Mouse (Mus musculus) urinary bladder, adult 18-20 months (tissue): ENCODE measurements around the gene Apc2.

Experiments used
- DNase-seq, 2 experiments: peaks; one replicate each; pipeline ENCODE4 v3.0.0; 2022; ENCODE audit warnings: low spot score in 2 of 2, mixed read lengths in 2 of 2

Apc2 gene

DNA sequence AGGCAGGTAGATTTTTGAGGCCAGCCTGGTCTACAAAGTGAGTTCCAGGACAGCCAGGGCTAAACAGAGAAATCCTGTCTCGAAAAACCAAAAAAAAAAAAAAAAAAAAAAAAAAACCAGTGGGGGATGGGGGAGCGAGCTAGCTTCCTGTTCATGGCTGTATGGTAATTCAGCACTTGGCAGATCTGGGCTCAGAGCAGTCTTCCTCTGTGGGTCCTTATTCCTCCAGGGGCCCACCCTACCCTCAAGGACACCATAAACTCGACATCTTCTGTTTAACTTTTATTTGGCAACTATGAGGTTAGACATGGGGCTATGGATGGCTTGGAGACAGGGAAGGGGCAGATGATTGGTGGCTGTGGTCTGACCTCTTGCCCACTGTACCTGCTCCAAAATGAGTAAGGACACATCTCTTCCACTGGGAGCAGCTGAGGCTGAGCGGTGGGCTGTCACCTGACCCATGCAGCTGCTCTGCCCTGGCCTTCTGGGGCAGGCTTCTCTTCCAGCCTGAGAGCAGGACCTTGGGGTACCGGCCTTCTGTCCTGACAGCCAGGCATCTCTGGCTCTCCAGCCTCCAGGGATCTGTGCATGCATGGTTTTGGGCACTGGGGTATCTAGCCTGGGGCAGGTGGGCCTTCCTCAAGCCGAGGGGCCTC is 25.4 kb downstream of the Apc2 start:
- DNase-seq, result no peak

DNA sequence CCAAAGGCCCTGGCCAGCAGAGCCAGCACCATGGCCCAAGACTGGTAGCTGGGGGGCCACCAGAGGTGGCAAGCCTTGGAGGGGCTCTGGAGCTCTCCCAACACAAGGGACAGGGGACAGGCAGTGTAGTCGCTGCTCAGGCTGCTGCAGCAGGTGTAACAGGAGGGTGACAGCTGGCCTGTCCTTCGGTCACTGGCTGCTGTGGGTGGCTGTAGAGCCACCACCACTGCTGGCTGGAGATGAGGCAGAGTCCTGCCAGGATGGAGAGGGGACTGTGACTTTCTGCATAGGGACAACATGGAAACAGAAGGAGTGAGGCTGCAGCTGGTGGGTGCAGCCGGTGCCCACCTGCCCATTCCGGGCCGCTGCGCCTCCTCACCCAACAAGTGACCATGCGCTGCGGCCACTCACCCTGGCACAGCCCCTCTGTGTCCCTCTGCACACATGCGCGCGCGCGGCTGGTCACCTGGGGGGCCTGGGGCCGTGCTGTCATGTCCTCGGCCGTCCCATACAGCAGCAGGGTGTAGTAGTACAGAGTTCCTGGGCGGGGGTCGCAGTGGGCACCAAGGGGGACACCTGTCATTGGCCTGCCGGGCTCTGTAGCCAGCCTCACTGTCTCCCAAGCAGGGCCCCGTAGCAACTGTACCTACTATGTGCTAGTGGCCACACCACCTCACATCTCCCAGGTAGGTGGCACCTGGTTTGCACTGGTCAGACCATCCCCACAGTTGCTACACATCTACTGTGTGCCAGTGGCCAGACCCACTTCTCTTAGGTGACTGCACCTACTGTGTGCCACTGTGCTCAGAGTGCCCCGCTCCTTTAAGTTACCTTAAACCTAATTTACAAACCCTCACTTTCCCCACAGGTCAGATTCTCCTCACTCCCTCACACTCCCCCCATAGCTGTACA is 26.1 kb downstream of the Apc2 start:
- DNase-seq, result no peak

DNA sequence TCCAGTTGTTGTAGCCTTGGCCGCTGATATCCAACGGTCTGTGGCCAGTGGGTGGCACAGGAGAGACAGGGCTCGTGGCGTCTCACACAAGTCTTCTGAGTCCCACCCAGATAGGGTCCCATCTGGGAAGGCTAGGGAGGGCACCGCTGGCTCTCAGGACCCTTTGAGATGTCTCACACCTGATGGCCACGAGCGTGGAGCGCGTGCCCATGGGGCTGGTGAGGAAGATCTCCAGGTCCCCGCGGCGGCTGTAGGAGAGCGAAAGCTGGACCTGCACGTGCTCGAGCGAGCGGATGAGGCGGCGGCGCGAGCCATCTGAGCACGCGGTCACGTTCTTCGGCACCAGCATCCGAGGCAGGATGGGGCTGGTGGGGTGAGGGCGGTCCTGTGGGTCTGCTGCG is 27.0 kb downstream of the Apc2 start:
- no peak for DNase-seq

DNA sequence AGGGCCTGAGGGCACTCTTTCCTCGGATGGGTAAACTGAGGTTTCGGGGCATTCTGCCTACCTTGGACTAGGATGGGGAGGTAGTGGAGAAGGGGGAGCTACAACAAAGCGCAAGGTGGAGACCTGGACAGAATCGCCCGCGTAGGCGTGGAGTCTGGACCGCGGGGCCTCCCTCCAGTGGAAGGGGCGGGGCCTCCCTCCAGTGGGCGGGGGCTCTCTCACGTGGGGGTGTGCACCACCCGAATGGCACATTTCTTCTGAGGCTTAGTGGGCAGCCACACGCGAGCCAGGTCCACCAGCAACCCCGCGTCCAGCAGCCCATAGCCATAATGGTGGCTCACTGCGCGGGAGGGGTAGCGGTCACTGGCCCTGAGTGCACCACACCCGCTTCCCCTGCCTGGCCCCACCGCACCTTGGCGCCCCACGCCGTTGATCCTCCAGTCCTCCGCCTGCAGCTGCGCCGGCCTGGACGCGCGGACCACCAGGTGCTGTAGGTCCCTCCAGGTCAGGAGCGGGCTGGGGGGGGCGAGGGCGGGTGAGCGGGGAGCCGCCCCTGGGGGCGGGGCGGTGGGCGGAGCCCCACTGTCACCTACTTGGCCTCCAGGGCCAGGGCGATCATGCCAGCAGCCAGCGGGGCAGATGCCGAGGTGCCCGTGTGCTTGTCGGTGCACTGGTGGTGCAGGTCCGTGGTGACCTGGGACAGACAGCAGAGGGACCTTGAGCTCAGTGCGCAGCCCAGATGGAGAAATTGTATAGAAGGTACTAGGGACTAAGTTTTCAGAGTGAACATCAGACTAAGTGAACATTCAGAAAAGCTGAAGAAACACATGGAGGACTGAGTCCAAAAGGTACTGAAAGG is 27.7 kb downstream of the Apc2 start:
- peak; percentile 73 to 86 for DNase-seq

DNA sequence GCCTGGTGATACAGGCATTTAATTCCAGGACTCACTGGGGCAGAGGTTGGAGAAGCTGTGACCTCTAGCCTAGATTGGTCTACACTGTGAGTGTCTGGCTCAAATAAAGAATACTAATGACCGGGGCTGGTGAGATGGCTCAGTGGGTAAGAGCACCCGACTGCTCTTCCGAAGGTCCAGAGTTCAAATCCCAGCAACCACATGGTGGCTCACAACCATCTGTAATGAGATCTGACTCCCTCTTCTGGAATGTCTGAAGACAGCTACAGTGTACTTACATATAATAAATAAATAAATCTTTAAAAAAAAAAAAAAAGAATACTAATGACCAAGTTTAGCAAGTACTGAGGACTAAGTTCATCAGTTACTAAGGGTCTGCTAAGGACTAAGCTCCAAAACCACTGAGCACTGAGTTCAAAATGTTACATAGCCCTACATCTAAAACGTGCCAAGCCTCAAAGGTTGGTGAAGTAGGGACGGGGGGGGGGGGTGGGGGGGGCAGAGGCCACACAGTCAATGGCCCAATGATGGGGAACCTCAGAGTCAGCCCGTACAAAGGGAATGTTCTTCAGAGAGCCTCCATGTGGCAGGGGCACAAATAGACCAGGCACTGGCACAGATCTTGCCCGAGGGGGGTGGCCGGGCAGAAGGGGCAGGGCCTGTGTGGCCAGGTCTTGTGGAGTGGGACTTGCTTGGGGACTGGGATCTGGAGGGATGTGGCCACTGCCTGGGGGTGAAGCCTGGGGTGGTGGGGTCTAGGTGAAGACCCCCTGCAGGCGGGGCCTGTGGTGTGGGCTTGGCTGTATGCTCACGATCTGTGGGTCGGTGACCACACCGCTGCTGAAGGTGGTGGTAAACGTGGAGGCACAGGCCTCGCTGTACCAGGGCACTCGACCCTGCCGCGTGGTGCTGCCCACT is 28.6 kb downstream of the Apc2 start:
- no peak for DNase-seq

DNA sequence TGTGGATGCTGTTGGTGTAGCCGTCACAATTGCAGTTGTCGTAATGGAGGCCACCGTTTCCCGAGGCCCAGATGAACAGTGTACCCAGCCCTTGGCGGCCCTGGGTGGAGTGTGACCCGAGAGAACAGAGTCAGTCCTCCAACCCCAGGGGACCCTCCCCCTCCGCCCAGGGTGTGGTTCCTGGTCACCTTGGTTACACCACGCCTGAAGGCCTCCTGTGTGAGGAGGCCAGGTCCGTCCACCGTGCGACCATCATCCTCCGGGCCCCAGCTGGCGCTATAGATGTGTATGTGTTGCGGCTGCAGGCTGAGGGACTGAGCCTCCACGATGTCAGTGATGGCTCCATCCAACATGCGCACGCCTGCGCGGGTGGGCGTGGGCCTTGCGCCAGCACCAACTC is 29.3 kb downstream of the Apc2 start:
- DNase-seq, result no peak

DNA sequence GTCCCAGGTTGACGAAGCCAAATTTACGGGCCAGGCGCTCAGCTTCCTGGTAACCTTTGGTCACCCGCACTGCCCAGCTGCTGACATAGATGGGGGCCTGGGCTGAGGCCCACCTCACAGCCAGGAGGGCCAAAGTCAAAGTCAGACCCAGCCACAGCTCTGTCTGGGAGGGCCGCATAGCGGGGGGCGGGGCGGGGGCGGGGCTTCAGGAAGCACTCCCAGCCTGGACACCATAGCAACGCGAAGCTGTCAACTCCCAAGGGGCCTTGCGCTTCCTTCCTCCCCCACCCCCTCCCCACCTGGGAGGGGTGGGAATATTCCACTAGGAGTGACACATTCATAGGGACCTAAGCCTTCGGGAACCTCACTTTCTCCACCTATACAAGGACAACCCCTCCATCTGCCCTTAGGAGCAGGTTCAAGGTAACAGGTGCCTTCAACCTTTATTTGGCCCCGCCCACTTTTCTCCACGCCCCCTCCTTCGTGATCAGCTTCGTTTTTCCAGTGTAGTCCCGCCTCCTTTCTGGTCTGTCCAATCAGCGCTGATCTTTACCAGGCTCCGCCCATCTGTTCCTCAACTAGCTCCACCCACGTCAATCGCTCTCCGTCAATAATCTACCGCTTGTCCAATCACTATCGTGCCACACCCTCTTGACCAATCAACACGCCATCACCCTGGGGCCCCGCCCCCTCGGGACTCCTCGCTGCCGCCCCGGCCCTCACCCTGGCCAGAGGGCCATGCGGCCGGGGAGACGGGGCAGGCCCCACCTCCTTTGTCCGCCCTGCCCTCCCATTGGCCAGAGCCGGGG is 33.7 kb downstream of the Apc2 start, which contains the start of the genes Pcsk4 and Reep6:
Gene Pcsk4 (minus strand): TSS at position 226 of the 809 bp plus-strand sequence.
Gene Reep6 (plus strand): TSS at position 681 of the 809 bp plus-strand sequence.
- peak; percentile 94 to 95 for DNase-seq

DNA sequence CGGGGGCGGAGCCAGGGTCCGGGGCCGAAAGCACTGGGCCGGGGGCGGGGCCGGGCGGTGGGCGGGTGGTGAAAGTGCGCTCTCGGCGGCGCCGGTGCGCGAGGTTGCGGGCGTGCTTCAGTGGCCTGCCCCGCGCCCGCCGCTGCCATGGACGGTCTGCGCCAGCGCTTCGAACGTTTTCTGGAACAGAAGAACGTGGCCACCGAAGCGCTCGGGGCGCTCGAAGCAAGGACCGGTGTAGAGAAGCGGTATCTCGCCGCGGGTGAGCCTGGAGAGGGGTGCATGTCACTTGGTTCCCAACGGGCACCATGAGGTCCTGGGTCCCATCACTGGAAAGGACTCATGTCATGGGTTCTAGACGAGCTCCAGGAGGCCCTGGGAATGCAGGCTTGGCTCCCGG is 34.3 kb downstream of the Apc2 start:
- no peak for DNase-seq

DNA sequence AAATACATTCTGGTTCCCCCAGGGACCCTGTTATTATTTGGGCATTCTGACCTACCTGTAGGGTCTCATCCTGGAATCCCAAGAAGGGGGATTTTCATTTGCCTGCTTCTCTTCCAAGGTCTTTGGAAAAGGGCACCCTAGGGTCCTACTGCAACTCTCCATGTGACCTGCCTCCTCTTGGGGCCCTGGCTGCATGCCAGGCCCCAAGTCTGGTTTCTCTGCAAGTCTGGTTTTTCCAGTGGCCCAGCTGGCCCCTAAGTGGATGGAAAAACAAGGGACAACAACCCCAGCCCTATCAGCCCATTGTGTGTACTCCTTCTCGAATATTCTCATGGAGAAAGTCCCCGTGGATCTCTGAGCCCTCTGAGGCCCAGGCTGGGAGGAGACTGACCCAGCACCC is 35.1 kb downstream of the Apc2 start:
- DNase-seq, result peak in 1 of 2 experiments; percentile 30

DNA sequence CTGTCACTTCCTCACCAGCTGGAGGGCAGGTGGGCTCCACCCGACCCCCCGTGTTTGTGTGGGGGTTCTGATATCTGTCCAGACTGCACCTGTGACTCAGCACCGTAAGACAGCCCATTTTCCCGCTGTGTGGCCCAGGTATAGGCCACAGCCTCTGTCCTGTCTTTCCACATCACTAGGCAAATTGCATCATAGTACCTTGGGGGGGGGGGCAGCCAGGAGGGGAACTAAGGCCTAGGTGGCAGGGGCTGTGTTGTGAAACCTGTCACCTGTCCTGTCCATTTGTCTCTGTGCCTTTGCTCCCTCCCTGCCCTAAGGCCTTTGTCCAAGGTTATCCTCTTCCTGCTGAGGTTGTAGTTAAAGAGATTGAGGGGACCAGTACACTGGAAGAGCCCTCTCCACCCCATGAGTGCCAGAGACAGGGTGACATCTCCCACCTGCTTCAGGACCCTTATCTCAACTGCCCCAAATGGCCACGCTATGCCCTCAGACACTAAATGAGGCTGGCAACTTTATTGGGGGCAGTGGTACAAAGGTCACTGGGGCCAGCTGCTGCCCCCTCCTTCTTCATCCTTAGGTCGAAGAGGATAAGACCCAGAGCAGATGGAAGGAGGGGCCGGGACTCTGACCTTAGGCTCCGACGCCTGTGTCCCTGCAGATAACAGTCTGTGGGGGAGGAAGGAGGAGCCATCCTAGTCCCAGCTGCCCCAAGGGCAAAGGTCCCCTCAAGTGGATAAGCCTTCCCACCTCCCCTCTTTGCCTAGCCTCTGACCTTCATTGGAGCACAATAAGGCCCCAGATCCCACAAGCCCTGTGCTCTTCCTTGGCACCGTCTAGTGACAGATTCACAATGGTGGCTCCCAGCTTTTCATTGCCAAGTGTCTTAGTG is 36.1 kb downstream of the Apc2 start:
- no peak for DNase-seq

DNA sequence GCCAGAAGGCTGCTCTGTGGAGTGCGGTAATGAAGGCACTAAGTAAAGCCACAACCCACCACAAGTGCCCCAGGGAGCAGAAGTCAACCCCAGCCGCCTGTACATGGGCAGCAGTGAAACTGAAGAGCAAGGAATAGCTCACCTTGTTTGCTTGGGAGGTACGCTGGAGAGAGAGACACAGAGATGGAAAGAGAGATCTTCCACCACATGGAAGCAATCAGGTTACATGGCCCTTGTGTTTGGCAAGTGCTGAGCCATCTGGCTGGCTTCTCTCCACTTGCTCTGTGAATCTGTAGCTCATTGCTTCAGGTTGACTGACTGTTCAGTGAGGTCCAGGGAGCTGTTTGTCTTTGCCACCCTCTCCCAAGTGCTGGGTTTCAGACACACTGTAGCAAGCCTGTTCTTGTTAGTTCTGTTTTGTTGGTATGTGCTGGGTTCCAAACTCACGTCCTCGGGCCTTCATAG is 36.8 kb downstream of the Apc2 start:
- no peak for DNase-seq

DNA sequence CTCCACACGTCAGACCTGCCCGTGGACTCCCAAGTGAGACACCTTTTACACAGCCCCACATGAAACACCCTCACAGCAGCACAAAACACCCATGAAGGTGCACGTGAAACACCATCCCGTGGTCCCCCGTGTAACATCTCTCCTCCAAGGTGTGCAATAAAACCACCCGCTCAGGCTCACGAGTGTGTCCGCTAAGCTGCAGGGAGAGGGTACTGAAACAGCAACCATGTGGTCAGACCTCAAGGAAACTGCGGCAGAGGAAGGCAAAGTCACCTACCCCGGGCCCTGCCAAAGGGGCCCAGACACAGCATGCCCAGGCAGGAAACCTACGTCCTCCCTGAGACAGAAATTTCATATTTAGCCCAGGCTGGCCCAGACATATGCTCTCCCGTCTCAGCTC is 40.5 kb downstream of the Apc2 start:
- DNase-seq, result no peak

DNA sequence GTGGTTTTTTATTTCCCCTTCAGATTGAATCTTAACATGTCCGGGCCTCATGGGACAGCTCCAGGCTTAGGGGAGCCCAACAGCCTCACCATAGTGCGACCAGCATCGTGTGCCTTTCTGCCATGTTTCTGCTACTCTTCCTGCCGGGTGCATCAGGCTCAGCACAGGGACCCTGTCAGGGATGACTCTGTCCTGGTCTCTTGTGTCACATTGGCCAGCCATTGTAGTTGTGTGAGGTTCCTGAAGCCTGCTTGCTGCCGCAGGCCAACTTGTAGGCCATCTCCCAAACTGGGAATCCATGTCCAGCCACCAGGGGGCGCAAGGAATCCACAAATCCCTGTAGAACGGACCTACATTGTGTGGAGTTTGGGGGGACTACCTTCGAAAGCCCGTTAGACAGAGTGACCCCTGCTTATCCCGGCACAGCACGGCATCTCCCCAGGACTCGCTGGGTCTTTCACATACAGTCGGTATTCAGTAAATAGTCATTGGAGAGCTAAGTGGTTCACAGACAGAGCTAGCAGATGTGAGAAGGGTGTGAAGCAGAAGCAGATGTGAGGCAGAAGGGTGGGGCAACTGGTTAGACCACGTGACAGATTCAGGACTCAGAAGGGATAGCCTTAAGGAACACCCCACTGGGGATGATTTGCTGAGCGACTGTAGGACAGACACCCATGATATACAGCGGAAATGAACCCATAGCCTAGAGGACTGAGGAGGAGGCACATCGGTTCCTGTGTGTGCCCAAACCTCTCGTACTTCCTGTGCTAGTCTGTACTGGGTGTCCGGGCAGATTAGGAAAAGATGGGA is 44.4 kb downstream of the Apc2 start:
- peak; percentile 68 to 85 for DNase-seq

DNA sequence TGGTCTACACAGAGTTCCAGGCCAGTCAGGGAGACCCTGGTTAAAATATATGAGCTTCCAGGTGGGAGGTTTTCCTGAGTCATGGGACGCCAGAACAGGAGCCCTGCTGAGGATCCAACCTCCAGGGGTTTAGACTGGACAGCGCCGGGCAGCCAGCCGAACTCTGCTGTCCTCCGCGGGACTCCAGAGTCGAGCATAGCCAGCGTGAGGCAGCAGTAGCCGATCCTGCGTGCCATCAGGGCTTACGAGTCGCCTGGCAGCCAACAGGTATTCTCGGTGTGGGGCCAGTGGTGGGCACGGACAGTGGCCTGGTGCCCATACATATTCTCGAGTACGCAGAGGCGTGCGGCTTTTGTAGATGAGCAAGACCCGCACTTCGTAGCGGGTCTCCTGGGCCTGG is 45.2 kb downstream of the Apc2 start:
- no peak for DNase-seq

DNA sequence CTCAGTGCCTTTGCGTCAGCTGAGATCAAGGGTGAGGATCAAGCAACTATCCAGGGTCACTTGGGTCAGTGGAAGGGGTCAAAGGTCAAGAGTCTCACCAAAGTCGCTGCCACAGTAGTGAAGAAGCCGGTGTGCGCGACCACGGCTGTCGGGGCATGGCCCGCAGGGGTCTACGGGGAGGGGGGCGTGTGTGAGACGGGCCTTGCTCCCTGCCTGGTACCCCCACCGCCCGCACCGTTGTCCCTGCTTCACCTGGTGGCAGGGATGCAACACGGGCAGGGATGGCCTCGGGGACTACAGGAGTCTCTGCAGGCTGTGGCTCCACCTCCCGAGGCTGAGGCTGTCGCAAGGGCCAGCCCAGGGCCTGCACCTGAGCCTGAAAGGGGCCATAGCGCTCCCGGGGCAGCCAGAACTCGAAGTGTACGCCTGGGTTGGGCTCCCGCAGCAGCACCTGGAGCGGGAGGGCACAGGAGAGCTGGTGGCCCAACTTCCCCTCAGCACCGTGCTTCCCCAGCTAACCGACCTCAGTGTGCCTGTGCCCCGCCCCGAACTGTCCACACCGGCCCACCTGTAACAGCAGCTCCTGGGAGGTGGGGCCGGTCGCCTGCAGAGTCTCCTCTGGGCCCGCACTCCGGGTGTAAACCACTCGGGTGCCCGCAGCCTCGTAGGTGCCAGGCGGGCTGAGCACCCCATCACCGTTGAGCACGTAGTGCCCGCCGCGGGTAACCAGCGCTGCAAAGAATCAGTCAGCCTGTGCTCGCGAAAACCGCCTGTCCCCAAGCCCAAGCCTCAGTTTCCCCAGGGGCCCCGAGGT is 45.9 kb downstream of the Apc2 start:
- DNase-seq, result no peak

DNA sequence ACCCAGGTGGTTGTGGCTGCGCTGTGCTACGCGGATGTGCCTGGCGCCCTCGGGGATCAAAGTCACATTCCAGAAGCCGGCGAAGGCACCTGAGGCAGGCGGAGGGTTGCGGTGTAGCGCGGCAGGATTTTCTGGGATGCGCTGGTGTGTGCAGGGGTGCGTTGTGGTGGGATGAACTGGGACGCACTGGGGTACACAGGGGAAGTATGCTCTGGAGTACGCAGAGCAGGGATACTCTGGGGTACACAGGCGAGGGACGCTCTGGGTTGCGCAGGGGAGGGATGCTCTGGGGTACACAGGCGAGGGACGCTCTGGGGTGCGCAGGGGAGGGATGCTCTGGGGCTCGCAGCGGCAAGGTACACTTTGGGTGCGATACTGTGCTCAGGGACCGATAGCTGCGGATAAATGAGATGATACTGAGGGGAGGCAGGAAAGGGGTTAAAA is 46.5 kb downstream of the Apc2 start:
- no peak for DNase-seq

DNA sequence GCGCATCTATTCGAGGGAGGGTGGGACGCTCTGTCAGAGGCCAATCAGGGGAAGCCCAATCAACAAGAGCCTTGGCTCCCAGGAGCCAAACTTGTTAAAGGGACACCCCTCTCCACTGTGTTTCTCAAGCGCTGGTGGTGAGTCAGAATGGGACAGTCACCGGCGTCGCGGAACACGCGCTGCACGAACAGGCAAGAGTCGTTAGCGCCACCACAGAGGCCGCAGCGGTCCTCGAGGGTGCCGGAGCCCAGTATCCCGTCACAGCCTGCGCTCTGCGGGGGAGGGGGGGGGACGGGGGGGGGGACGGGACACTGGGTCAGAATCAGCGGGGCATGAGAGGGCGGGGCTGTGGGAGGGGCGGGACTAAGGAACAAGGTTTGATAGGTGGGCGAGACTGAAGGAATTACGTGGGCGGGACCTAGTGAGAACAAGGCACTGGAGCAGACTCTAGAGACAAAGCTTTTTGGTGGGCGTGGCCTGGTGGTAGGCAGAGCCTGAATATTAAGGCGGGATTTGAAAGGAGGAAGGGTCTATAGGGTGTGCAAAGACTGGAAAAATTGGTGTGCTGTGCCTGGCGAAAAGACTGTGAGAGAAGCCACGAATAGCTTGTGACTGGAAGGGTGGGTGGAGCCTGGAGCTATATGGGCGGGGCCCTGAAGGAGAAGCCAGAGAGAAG is 47.1 kb downstream of the Apc2 start:
- DNase-seq, result peak in 1 of 2 experiments; percentile 44
